Mouse (Mus musculus) adrenal gland, adult 10 weeks (tissue): ENCODE results near the gene 1700017D01Rik. TPM values are rescaled to one million over a fixed set of nuclear protein-coding genes. Genes with fewer than 3 reads are reported as not detected.

Experiments used
- polyA plus RNA-seq: library from polyadenylated mRNA; stranded (reverse); fragments of 350-450 nt; fragmentation: Illumina TruSeq; extraction: RNeasy Lipid Tissue Mini Kit (QIAGEN cat#74804); gene quantifications from one replicate; pipeline ENCODE4 v1.2.3, GENCODE M21; 2014; ENCODE audit warnings: low read depth, low replicate concordance

The 1700017D01Rik gene
- polyA plus RNA-seq: not detected

GRCm38 (mm10) chr19:11130776-11131175, at the start of gene 1700017D01Rik:
Gene 1700017D01Rik, minus strand, starts transcription at chr19:11130876.

GRCm38 (mm10) chr19:11165172-11165571, 34.5 kb upstream of the 1700017D01Rik start, which contains the start of gene 1700025F22Rik:
Gene 1700025F22Rik, minus strand, starts transcription at chr19:11165320.

GRCm38 (mm10) chr19:11080934-11081333, 49.7 kb downstream of the 1700017D01Rik start, which contains the start of gene Ms4a8a:
Gene Ms4a8a, minus strand, starts transcription at chr19:11081102.

Other genes starting within 250 kb of the 1700017D01Rik start
- gene Tmem109, start 248.9 kb downstream of the 1700017D01Rik start, polyA plus RNA-seq: 7.3 TPM
- 81.8 TPM for gene Prpf19, start 235.6 kb downstream of the 1700017D01Rik start, polyA plus RNA-seq
- gene Zp1, start 210.2 kb downstream of the 1700017D01Rik start, polyA plus RNA-seq: not detected
- not detected for gene Ptgdr2, start 193.7 kb downstream of the 1700017D01Rik start, polyA plus RNA-seq
- gene Ccdc86, start 181.6 kb downstream of the 1700017D01Rik start, polyA plus RNA-seq: 3.3 TPM
- 4.1 TPM for gene Ms4a10, start 156.2 kb downstream of the 1700017D01Rik start, polyA plus RNA-seq
- not detected for gene Ms4a15, start 137.6 kb downstream of the 1700017D01Rik start, polyA plus RNA-seq
- gene Ms4a18, start 112.8 kb downstream of the 1700017D01Rik start, polyA plus RNA-seq: not detected
- 0.93 TPM for gene Ms4a8a, start 49.8 kb downstream of the 1700017D01Rik start, polyA plus RNA-seq
- gene 1700025F22Rik, start 34.4 kb upstream of the 1700017D01Rik start, polyA plus RNA-seq: not detected
- not detected for gene Ms4a13, start 65.9 kb upstream of the 1700017D01Rik start, polyA plus RNA-seq
- gene Ms4a12, start 101.6 kb upstream of the 1700017D01Rik start, polyA plus RNA-seq: not detected
- gene Ms4a1, start 135.4 kb upstream of the 1700017D01Rik start, polyA plus RNA-seq: 1.9 TPM
- gene Ms4a5, start 153.0 kb upstream of the 1700017D01Rik start, polyA plus RNA-seq: not detected
- 0.93 TPM for gene Ms4a14, start 183.6 kb upstream of the 1700017D01Rik start, polyA plus RNA-seq
- gene Ms4a7, start 205.3 kb upstream of the 1700017D01Rik start, polyA plus RNA-seq: 12.4 TPM
- gene Ms4a4a, start 244.6 kb upstream of the 1700017D01Rik start, polyA plus RNA-seq: 17.1 TPM